28 mouse cellular contexts compared by ENCODE assay signal in genomic region chr14:93240263-93240662, GRCm38 (mm10).
"Had no signal": no experiment of that assay in that cellular context is flagged by ENCODE, and none has a peak within 500 bp of the region (broad histone marks: within the 10 kb centered on the region; RNA-seq: fewer than 3 reads in every experiment).

No protein-coding gene starts in this region.

- H3K36me3 ChIP-seq: embryonic facial prominence, embryonic 10.5 days; embryonic facial prominence, embryonic 12.5 days; embryonic facial prominence, embryonic 13.5 days; embryonic facial prominence, embryonic 15.5 days; forebrain, embryonic 10.5 days; forebrain, embryonic 12.5 days; forebrain, embryonic 15.5 days; heart, embryonic 10.5 days; heart, embryonic 12.5 days had no signal

- DNase-seq: cerebellum, adult 9-10 months; cerebellum, adult 9-11 months; cerebellum, postnatal 10 days; cerebellum, postnatal 14 days; cerebellum, postnatal 25 days; cerebellum, postnatal 36 days; forebrain, postnatal 0 days; gastrocnemius, adult 2 months; gastrocnemius, postnatal 10 days; gastrocnemius, postnatal 14 days; gastrocnemius, postnatal 25 days; gastrocnemius, postnatal 36 days; heart, adult 11 months; heart, adult 18-20 months; heart, adult 2 months had no signal

- H3K27me3 ChIP-seq: embryonic facial prominence, embryonic 12.5 days; embryonic facial prominence, embryonic 13.5 days; embryonic facial prominence, embryonic 15.5 days; forebrain, embryonic 12.5 days; forebrain, embryonic 13.5 days; forebrain, embryonic 15.5 days; heart, embryonic 12.5 days had no signal

- ATAC-seq: forebrain, embryonic 13.5 days; forebrain, embryonic 14.5 days; forebrain, embryonic 15.5 days; forebrain, embryonic 16.5 days; forebrain, postnatal 0 days had no signal

- H3K4me3 ChIP-seq: embryonic facial prominence, embryonic 10.5 days; embryonic facial prominence, embryonic 12.5 days; embryonic facial prominence, embryonic 13.5 days; embryonic facial prominence, embryonic 15.5 days; erythroblast, embryonic 14.5 days; forebrain, embryonic 10.5 days; forebrain, embryonic 12.5 days; forebrain, embryonic 13.5 days; forebrain, embryonic 15.5 days; gastrocnemius, adult 2 months; heart, adult 2 months; heart, embryonic 10.5 days; heart, embryonic 12.5 days had no signal
